Mouse (Mus musculus): ENCODE results near the gene Stambpl1.

Gene Stambpl1

GRCm38 (mm10) chr19:34240273-34241039, 48.4 kb downstream of the Stambpl1 start:
- no peak for DNase-seq (ENCODE audit: low read depth, low spot score)

GRCm38 (mm10) chr19:34241247-34241915, 49.4 kb downstream of the Stambpl1 start:
- DNase-seq (ENCODE audit: low read depth, low spot score): peak; percentile 49

GRCm38 (mm10) chr19:34242925-34243324, 50.9 kb downstream of the Stambpl1 start:
- DNase-seq (ENCODE audit: low read depth, low spot score): no peak

- peak; percentile 85 for DNase-seq (ENCODE audit: low read depth, low spot score)
Measured at GRCm38 (mm10) chr19:34244056-34244455, 52.0 kb downstream of the Stambpl1 start.

- peak; percentile 57 for DNase-seq (ENCODE audit: low read depth, low spot score)
Measured at GRCm38 (mm10) chr19:34248558-34248957, 56.5 kb downstream of the Stambpl1 start.

- no peak for DNase-seq (ENCODE audit: low read depth, low spot score)
Measured at GRCm38 (mm10) chr19:34250621-34251020, 58.6 kb downstream of the Stambpl1 start.

- DNase-seq (ENCODE audit: low read depth, low spot score): no peak
Measured at GRCm38 (mm10) chr19:34251900-34252299, 59.9 kb downstream of the Stambpl1 start.

- DNase-seq (ENCODE audit: low read depth, low spot score): no peak
Measured at GRCm38 (mm10) chr19:34252450-34252849, 60.4 kb downstream of the Stambpl1 start.

GRCm38 (mm10) chr19:34254101-34254879, 62.3 kb downstream of the Stambpl1 start:
- DNase-seq (ENCODE audit: low read depth, low spot score): peak; percentile 39

GRCm38 (mm10) chr19:34254880-34255681, 63.1 kb downstream of the Stambpl1 start, which contains the start of gene Acta2:
TSS of gene Acta2 (minus strand) at chr19:34255590.
- no peak for DNase-seq (ENCODE audit: low read depth, low spot score)

- DNase-seq (ENCODE audit: low read depth, low spot score): no peak
Measured at GRCm38 (mm10) chr19:34256149-34256548, 64.1 kb downstream of the Stambpl1 start.

- no peak for DNase-seq (ENCODE audit: low read depth, low spot score)
Measured at GRCm38 (mm10) chr19:34256936-34257335, 64.9 kb downstream of the Stambpl1 start.

GRCm38 (mm10) chr19:34262273-34262974, 70.4 kb downstream of the Stambpl1 start:
- no peak for DNase-seq (ENCODE audit: low read depth, low spot score)

GRCm38 (mm10) chr19:34265604-34266193, 73.7 kb downstream of the Stambpl1 start:
- DNase-seq (ENCODE audit: low read depth, low spot score): no peak

- no peak for DNase-seq (ENCODE audit: low read depth, low spot score)
Measured at GRCm38 (mm10) chr19:34268991-34269390, 77.0 kb downstream of the Stambpl1 start.

- DNase-seq (ENCODE audit: low read depth, low spot score): no peak
Measured at GRCm38 (mm10) chr19:34270106-34270726, 78.2 kb downstream of the Stambpl1 start.

- DNase-seq (ENCODE audit: low read depth, low spot score): no peak
Measured at GRCm38 (mm10) chr19:34270824-34271464, 78.9 kb downstream of the Stambpl1 start.

GRCm38 (mm10) chr19:34273073-34273472, 81.0 kb downstream of the Stambpl1 start:
- no peak for DNase-seq (ENCODE audit: low read depth, low spot score)

GRCm38 (mm10) chr19:34278078-34278477, 86.0 kb downstream of the Stambpl1 start:
- DNase-seq (ENCODE audit: low read depth, low spot score): no peak

All from CD4-positive helper T cell, adult 2 months (primary cell).